Mouse (Mus musculus): ENCODE measurements around the gene Ppp2r5b. TPM values are rescaled to one million over a fixed set of nuclear protein-coding genes. Genes with fewer than 3 reads are reported as not detected.
A peak's percentile ranks its signal among the peaks of the same experiment; 100 is the strongest.

Ppp2r5b gene
- total and polyA plus RNA-seq, 2 experiments from 2014 or later: 177 to 256 TPM

GRCm38 (mm10) chr19:6280554-6280953 lies 44.9 kb upstream of the Ppp2r5b start:
- WGBS: 84% methylated on average over 7 of the region's 7 CpGs
- TF ChIP-seq CTCF (IDR thresholded peaks at IDR 0.05): no peak
- no peak for DNase-seq (ENCODE audit: low spot score)
- Histone ChIP-seq H3K4me2 (ENCODE audit: low read depth, low read length, poor library complexity, severe bottlenecking) (no peak overlapping the region), H3K4me1 (ENCODE audit: insufficient read depth, low read length) (peaks cover 20% of the 10 kb centered on the region; the same call in 1 of the 2 replicates), H3K27ac (ENCODE audit: low read depth, low read length) (no peak overlapping the region), H3K36me3 (ENCODE audit: insufficient read depth, low read length) (peaks cover 27% of the 10 kb centered on the region), H3K27me3 (ENCODE audit: insufficient read depth, low read length) (no peaks in the 10 kb centered on the region), H3K9ac (replicated peaks; ENCODE audit: low read length, poor library complexity, severe bottlenecking) (no peak overlapping the region), H3K4me3 (ENCODE audit: low read depth, low read length) (no peak overlapping the region), H3K9me3 (ENCODE audit: low read length) (no peaks in the 10 kb centered on the region)
- ATAC-seq (ENCODE audit: low FRiP score): no peak

GRCm38 (mm10) chr19:6279481-6280144 lies 43.9 kb upstream of the Ppp2r5b start:
- TF ChIP-seq CTCF (IDR thresholded peaks at IDR 0.05): no peak
- Histone ChIP-seq H3K4me1 (ENCODE audit: insufficient read depth, low read length) (peaks cover 20% of the 10 kb centered on the region; the same call in 1 of the 2 replicates), H3K4me2 (ENCODE audit: low read depth, low read length, poor library complexity, severe bottlenecking) (peak overlapping the region; percentile 91), H3K4me3 (ENCODE audit: low read depth, low read length) (no peak overlapping the region), H3K36me3 (ENCODE audit: insufficient read depth, low read length) (peaks cover 22% of the 10 kb centered on the region), H3K27me3 (ENCODE audit: insufficient read depth, low read length) (no peaks in the 10 kb centered on the region), H3K9ac (replicated peaks; ENCODE audit: low read length, poor library complexity, severe bottlenecking) (peak overlapping the region; percentile 24; the same call in 1 of the 2 replicates), H3K27ac (ENCODE audit: low read depth, low read length) (no peak overlapping the region), H3K9me3 (ENCODE audit: low read length) (no peaks in the 10 kb centered on the region)
- WGBS: 85% methylated on average over 6 of the region's 6 CpGs
- ATAC-seq (ENCODE audit: low FRiP score) (no peak), DNase-seq (ENCODE audit: low spot score) (no peak)

GRCm38 (mm10) chr19:6278439-6279073 lies 42.9 kb upstream of the Ppp2r5b start:
- peaks cover 20% of the 10 kb centered on the region; the same call in 1 of the 2 replicates for H3K4me1 ChIP-seq (ENCODE audit: insufficient read depth, low read length)
- 36% methylated on average over 6 of the region's 6 CpGs for WGBS
- H3K9me3 ChIP-seq (ENCODE audit: low read length): no peaks in the 10 kb centered on the region
- ATAC-seq (ENCODE audit: low FRiP score) (no peak), DNase-seq (ENCODE audit: low spot score) (no peak)
- H3K9ac ChIP-seq (replicated peaks; ENCODE audit: low read length, poor library complexity, severe bottlenecking): peak overlapping the region; percentile 82
- H3K4me2 ChIP-seq (ENCODE audit: low read depth, low read length, poor library complexity, severe bottlenecking): peak overlapping the region; percentile 91
- no peaks in the 10 kb centered on the region for H3K27me3 ChIP-seq (ENCODE audit: insufficient read depth, low read length)
- peak overlapping the region; percentile 81 for H3K4me3 ChIP-seq (ENCODE audit: low read depth, low read length)
- no peak for TF ChIP-seq CTCF (IDR thresholded peaks at IDR 0.05)
- H3K27ac ChIP-seq (ENCODE audit: low read depth, low read length): no peak overlapping the region
- peaks cover 18% of the 10 kb centered on the region for H3K36me3 ChIP-seq (ENCODE audit: insufficient read depth, low read length)

- peak overlapping the region; percentile 91 for H3K4me2 ChIP-seq (ENCODE audit: low read depth, low read length, poor library complexity, severe bottlenecking)
- peak overlapping the region; percentile 81 for H3K4me3 ChIP-seq (ENCODE audit: low read depth, low read length)
- H3K9me3 ChIP-seq (ENCODE audit: low read length): no peaks in the 10 kb centered on the region
- DNase-seq (ENCODE audit: low spot score) (peak; percentile 41), ATAC-seq (ENCODE audit: low FRiP score) (no peak)
- WGBS: 6% methylated on average over 10 of the region's 10 CpGs
- H3K9ac ChIP-seq (replicated peaks; ENCODE audit: low read length, poor library complexity, severe bottlenecking): peak overlapping the region; percentile 82
- H3K4me1 ChIP-seq (ENCODE audit: insufficient read depth, low read length): peaks cover 20% of the 10 kb centered on the region; the same call in 1 of the 2 replicates
- H3K27ac ChIP-seq (ENCODE audit: low read depth, low read length): no peak overlapping the region; the same call in 1 of the 2 replicates
- H3K27me3 ChIP-seq (ENCODE audit: insufficient read depth, low read length): no peaks in the 10 kb centered on the region
- H3K36me3 ChIP-seq (ENCODE audit: insufficient read depth, low read length): peaks cover 18% of the 10 kb centered on the region
- TF ChIP-seq CTCF (IDR thresholded peaks at IDR 0.05): no peak
Observed at GRCm38 (mm10) chr19:6277661-6278438, 42.2 kb upstream of the Ppp2r5b start.

- Histone ChIP-seq H3K27ac (ENCODE audit: low read depth, low read length) (peak within 1 kb of the TSS; percentile 78), H3K36me3 (ENCODE audit: insufficient read depth, low read length) (peaks cover 16% of the 10 kb centered on the region), H3K9ac (replicated peaks; ENCODE audit: low read length, poor library complexity, severe bottlenecking) (peak within 1 kb of the TSS; percentile 82), H3K27me3 (ENCODE audit: insufficient read depth, low read length) (no peaks in the 10 kb centered on the region), H3K9me3 (ENCODE audit: low read length) (no peaks in the 10 kb centered on the region), H3K4me2 (ENCODE audit: low read depth, low read length, poor library complexity, severe bottlenecking) (peak within 1 kb of the TSS; percentile 91), H3K4me1 (ENCODE audit: insufficient read depth, low read length) (peaks cover 20% of the 10 kb centered on the region; the same call in 1 of the 2 replicates), H3K4me3 (ENCODE audit: low read depth, low read length) (peak within 1 kb of the TSS; percentile 81)
- ATAC-seq (ENCODE audit: low FRiP score) (peak; percentile 95), DNase-seq (ENCODE audit: low spot score) (peak; percentile 98)
- TF ChIP-seq CTCF (IDR thresholded peaks at IDR 0.05): peak; percentile 68
- under 1% methylated on average over 93 of the region's 106 CpGs for WGBS
Observed at GRCm38 (mm10) chr19:6276426-6277421, 41.1 kb upstream of the Ppp2r5b start, which contains the start of gene Ehd1. Ehd1 (plus strand) TSS chr19:6276725.

All from midbrain, postnatal 0 days (tissue).